Mouse (Mus musculus): ENCODE measurements around the gene Olfr1163. TPM values are rescaled to one million over a fixed set of nuclear protein-coding genes. Genes with fewer than 3 reads are reported as not detected.

Olfr1163 gene
- not detected for polyA plus RNA-seq (2014; fragmentation: Illumina TruSeq; extraction: RNeasy Lipid Tissue Mini Kit (QIAGEN cat#74804); ENCODE audit: low read depth, low replicate concordance)

GRCm38 (mm10) chr2:88071730-88072129 is at the start of gene Olfr1163:
Olfr1163 (minus strand) TSS chr2:88071830.

GRCm38 (mm10) chr2:88093866-88094265 is 22.2 kb upstream of the Olfr1163 start, which contains the start of gene Olfr1164:
Olfr1164 (minus strand) TSS chr2:88093966.

GRCm38 (mm10) chr2:88051029-88051428 is 20.6 kb downstream of the Olfr1163 start, which contains the start of gene Olfr1162:
Olfr1162 (minus strand) TSS chr2:88051129.

GRCm38 (mm10) chr2:88037599-88037998 is 34.0 kb downstream of the Olfr1163 start, which contains the start of gene Olfr73:
Olfr73 (minus strand) TSS chr2:88037699.

GRCm38 (mm10) chr2:88022474-88022873 is 49.2 kb downstream of the Olfr1163 start, which contains the start of gene Olfr1161:
Olfr1161 (plus strand) TSS chr2:88022774.

Other genes starting within 250 kb of the Olfr1163 start
- gene Olfr1148, start 241.3 kb downstream of the Olfr1163 start, polyA plus RNA-seq (2014; fragmentation: Illumina TruSeq; extraction: RNeasy Lipid Tissue Mini Kit (QIAGEN cat#74804); ENCODE audit: low read depth, low replicate concordance), result not detected
- gene Olfr1150-ps1, start 227.8 kb downstream of the Olfr1163 start, polyA plus RNA-seq (2014; fragmentation: Illumina TruSeq; extraction: RNeasy Lipid Tissue Mini Kit (QIAGEN cat#74804); ENCODE audit: low read depth, low replicate concordance), result not detected
- not detected for gene Olfr1151, start 216.0 kb downstream of the Olfr1163 start, polyA plus RNA-seq (2014; fragmentation: Illumina TruSeq; extraction: RNeasy Lipid Tissue Mini Kit (QIAGEN cat#74804); ENCODE audit: low read depth, low replicate concordance)
- gene Olfr1152, start 205.3 kb downstream of the Olfr1163 start, polyA plus RNA-seq (2014; fragmentation: Illumina TruSeq; extraction: RNeasy Lipid Tissue Mini Kit (QIAGEN cat#74804); ENCODE audit: low read depth, low replicate concordance), result not detected
- gene Olfr1153, start 176.9 kb downstream of the Olfr1163 start, polyA plus RNA-seq (2014; fragmentation: Illumina TruSeq; extraction: RNeasy Lipid Tissue Mini Kit (QIAGEN cat#74804); ENCODE audit: low read depth, low replicate concordance), result not detected
- gene Olfr1154, start 166.7 kb downstream of the Olfr1163 start, polyA plus RNA-seq (2014; fragmentation: Illumina TruSeq; extraction: RNeasy Lipid Tissue Mini Kit (QIAGEN cat#74804); ENCODE audit: low read depth, low replicate concordance), result not detected
- gene Olfr1155, start 126.7 kb downstream of the Olfr1163 start, polyA plus RNA-seq (2014; fragmentation: Illumina TruSeq; extraction: RNeasy Lipid Tissue Mini Kit (QIAGEN cat#74804); ENCODE audit: low read depth, low replicate concordance), result not detected
- gene Olfr1156, start 118.7 kb downstream of the Olfr1163 start, polyA plus RNA-seq (2014; fragmentation: Illumina TruSeq; extraction: RNeasy Lipid Tissue Mini Kit (QIAGEN cat#74804); ENCODE audit: low read depth, low replicate concordance), result not detected
- not detected for gene Olfr1157, start 103.5 kb downstream of the Olfr1163 start, polyA plus RNA-seq (2014; fragmentation: Illumina TruSeq; extraction: RNeasy Lipid Tissue Mini Kit (QIAGEN cat#74804); ENCODE audit: low read depth, low replicate concordance)
- gene Olfr74, start 97.2 kb downstream of the Olfr1163 start, polyA plus RNA-seq (2014; fragmentation: Illumina TruSeq; extraction: RNeasy Lipid Tissue Mini Kit (QIAGEN cat#74804); ENCODE audit: low read depth, low replicate concordance), result not detected
- not detected for gene Olfr1158, start 81.7 kb downstream of the Olfr1163 start, polyA plus RNA-seq (2014; fragmentation: Illumina TruSeq; extraction: RNeasy Lipid Tissue Mini Kit (QIAGEN cat#74804); ENCODE audit: low read depth, low replicate concordance)
- gene Olfr1160, start 63.6 kb downstream of the Olfr1163 start, polyA plus RNA-seq (2014; fragmentation: Illumina TruSeq; extraction: RNeasy Lipid Tissue Mini Kit (QIAGEN cat#74804); ENCODE audit: low read depth, low replicate concordance), result not detected
- gene Olfr1161, start 49.1 kb downstream of the Olfr1163 start, polyA plus RNA-seq (2014; fragmentation: Illumina TruSeq; extraction: RNeasy Lipid Tissue Mini Kit (QIAGEN cat#74804); ENCODE audit: low read depth, low replicate concordance), result not detected
- gene Olfr73, start 34.1 kb downstream of the Olfr1163 start, polyA plus RNA-seq (2014; fragmentation: Illumina TruSeq; extraction: RNeasy Lipid Tissue Mini Kit (QIAGEN cat#74804); ENCODE audit: low read depth, low replicate concordance), result not detected
- not detected for gene Olfr1162, start 20.7 kb downstream of the Olfr1163 start, polyA plus RNA-seq (2014; fragmentation: Illumina TruSeq; extraction: RNeasy Lipid Tissue Mini Kit (QIAGEN cat#74804); ENCODE audit: low read depth, low replicate concordance)
- not detected for gene Olfr1164, start 22.1 kb upstream of the Olfr1163 start, polyA plus RNA-seq (2014; fragmentation: Illumina TruSeq; extraction: RNeasy Lipid Tissue Mini Kit (QIAGEN cat#74804); ENCODE audit: low read depth, low replicate concordance)
- gene Olfr1166, start 56.4 kb upstream of the Olfr1163 start, polyA plus RNA-seq (2014; fragmentation: Illumina TruSeq; extraction: RNeasy Lipid Tissue Mini Kit (QIAGEN cat#74804); ENCODE audit: low read depth, low replicate concordance), result not detected
- gene Olfr1167, start 83.4 kb upstream of the Olfr1163 start, polyA plus RNA-seq (2014; fragmentation: Illumina TruSeq; extraction: RNeasy Lipid Tissue Mini Kit (QIAGEN cat#74804); ENCODE audit: low read depth, low replicate concordance), result not detected
- not detected for gene Olfr1168, start 110.0 kb upstream of the Olfr1163 start, polyA plus RNA-seq (2014; fragmentation: Illumina TruSeq; extraction: RNeasy Lipid Tissue Mini Kit (QIAGEN cat#74804); ENCODE audit: low read depth, low replicate concordance)
- not detected for gene Olfr1170, start 156.5 kb upstream of the Olfr1163 start, polyA plus RNA-seq (2014; fragmentation: Illumina TruSeq; extraction: RNeasy Lipid Tissue Mini Kit (QIAGEN cat#74804); ENCODE audit: low read depth, low replicate concordance)
- gene Olfr1173, start 208.0 kb upstream of the Olfr1163 start, polyA plus RNA-seq (2014; fragmentation: Illumina TruSeq; extraction: RNeasy Lipid Tissue Mini Kit (QIAGEN cat#74804); ENCODE audit: low read depth, low replicate concordance), result not detected
- gene Olfr1174-ps, start 243.3 kb upstream of the Olfr1163 start, polyA plus RNA-seq (2014; fragmentation: Illumina TruSeq; extraction: RNeasy Lipid Tissue Mini Kit (QIAGEN cat#74804); ENCODE audit: low read depth, low replicate concordance), result not detected